Mouse (Mus musculus) midbrain, embryonic 13.5 days (tissue): ENCODE data around the gene Tmem38b. TPM values are rescaled to one million over a fixed set of nuclear protein-coding genes. Genes with fewer than 3 reads are reported as not detected.

ENCODE experiments used
- ATAC-seq: fragments of 200-750 bp; cut with Nextera tagmentation; 2 replicates; pipeline ENCODE4 v1.8.0; 2017; ENCODE audit warnings: mild to moderate bottlenecking, moderate TSS enrichment, moderate library complexity
- H3K27ac ChIP-seq: fragments of 300-500 bp; sonication (generic); 2 replicates; pipeline ENCODE4 v1.5.1; 2015; ENCODE audit warnings: inconsistent platforms, mild to moderate bottlenecking, moderate library complexity
- H3K27me3 ChIP-seq: fragments of 300-500 bp; sonication (generic); 2 replicates; pipeline ENCODE4 v1.6.1; 2015; ENCODE audit warnings: mild to moderate bottlenecking, inconsistent platforms
- H3K36me3 ChIP-seq: fragments of 300-500 bp; sonication (generic); 2 replicates; pipeline ENCODE4 v1.6.1; 2015; ENCODE audit warnings: mild to moderate bottlenecking, inconsistent platforms
- H3K4me1 ChIP-seq: fragments of 300-500 bp; sonication (generic); replicated peaks from 2 replicates; pipeline ENCODE4 v1.6.1; 2015; ENCODE audit warnings: inconsistent platforms
- H3K4me2 ChIP-seq: fragments of 300-500 bp; sonication (generic); replicated peaks from 2 replicates; pipeline ENCODE4 v1.6.1; 2015; ENCODE audit warnings: moderate library complexity, mild to moderate bottlenecking, inconsistent platforms
- H3K4me3 ChIP-seq: fragments of 300-500 bp; sonication (generic); replicated peaks from 2 replicates; pipeline ENCODE4 v1.5.1; 2015; ENCODE audit warnings: mild to moderate bottlenecking, inconsistent platforms
- H3K9ac ChIP-seq: fragments of 300-500 bp; sonication (generic); replicated peaks from 2 replicates; pipeline ENCODE4 v1.6.1; 2015; ENCODE audit warnings: mild to moderate bottlenecking, inconsistent platforms
- H3K9me3 ChIP-seq: fragments of 300-500 bp; sonication (generic); 2 replicates; pipeline ENCODE4 v1.6.1; 2016; ENCODE audit warnings: mild to moderate bottlenecking, inconsistent platforms
- WGBS: fragments of 180-500 bp; shearing (Covaris S2); methylation state at CpG from one replicate; pipeline ENCODE4 v1.1.7; 2015; 5-methylcytosine and 5-hydroxymethylcytosine counted together
- polyA plus RNA-seq: library from polyadenylated mRNA; unstranded; fragments of >200 nt; fragmentation: Nextera tagmentation; extraction: Ambion mirVana; gene quantifications from 2 replicates; pipeline ENCODE4 v1.2.1, GENCODE M21; 2015

Tmem38b gene
- 11.1 TPM in 2 replicates for polyA plus RNA-seq

DNA sequence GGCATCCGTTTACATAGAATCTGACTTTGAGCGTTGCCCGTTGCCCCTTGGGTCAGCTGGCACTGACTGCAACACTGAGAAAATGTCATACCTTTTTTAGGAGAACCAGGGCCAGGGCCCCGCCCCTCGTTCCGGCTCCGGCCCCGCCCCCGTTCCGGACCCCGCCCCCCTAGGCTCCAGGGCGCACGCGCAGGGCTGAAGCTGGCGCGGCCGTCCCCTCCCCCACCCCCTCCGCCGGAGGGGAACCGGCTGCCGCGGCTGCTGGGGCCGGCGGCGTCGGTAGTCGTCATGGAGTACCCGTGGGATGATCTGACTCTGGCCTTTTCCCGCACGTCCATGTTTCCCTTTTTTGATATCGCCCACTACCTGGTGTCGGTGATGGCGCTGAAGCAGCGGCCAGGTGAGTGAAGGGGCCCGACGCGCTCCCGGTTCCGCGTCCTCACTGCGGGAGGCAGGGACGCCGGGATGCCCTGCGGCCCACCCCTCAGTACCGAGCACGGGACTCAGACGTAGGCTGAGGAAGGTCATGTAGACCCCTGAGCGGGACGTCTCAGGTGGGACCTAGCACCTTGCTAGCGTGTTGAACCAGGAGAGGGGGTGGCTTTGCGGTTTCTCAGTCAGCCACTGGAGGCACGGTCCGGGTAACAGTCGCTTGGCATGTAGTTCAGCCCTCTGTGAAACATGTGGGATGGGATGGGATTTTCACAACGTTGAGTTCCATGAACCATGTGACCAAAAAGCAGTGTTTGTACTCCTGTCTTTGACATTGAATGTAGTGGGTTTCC is at the start of gene Tmem38b:
Gene Tmem38b, plus strand, starts transcription at position 225 of the 785 bp plus-strand sequence.
- Histone ChIP-seq H3K27ac (peak within 1 kb of the TSS; percentile 77), H3K4me1 (peaks cover 16% of the 10 kb centered on the region), H3K9me3 (no peaks in the 10 kb centered on the region), H3K9ac (peak within 1 kb of the TSS; percentile 91), H3K4me3 (peak within 1 kb of the TSS; percentile 92), H3K27me3 (no peaks in the 10 kb centered on the region), H3K36me3 (no peaks in the 10 kb centered on the region), H3K4me2 (peak within 1 kb of the TSS; percentile 67)
- WGBS, result under 1% methylated on average over 55 of the region's 55 CpGs
- peak; percentile 96 for ATAC-seq

DNA sequence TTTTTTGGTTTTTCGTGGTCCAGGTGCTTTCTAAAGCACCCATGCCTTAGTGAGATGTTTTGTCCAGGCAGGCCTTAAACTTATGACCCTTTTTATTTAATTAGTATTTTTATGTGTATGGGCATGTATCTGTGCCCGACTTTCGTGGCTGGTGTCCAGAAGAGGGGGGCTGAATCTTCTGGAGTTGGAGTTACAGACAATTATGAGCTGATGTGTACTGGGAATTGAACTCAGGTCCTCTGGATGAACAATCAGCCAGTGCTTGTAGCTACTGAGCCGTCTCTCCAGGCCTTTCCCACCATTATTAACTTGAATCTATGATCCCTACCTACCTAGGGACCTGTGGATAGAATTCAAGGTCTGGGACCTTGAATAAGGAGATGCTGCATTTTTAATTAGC is 44.4 kb upstream of the Tmem38b start:
- Histone ChIP-seq H3K36me3 (no peaks in the 10 kb centered on the region), H3K27me3 (peaks cover 23% of the 10 kb centered on the region), H3K4me1 (peaks cover 33% of the 10 kb centered on the region), H3K9me3 (no peaks in the 10 kb centered on the region), H3K4me2 (peak overlapping the region; percentile 42), H3K27ac (no peak overlapping the region), H3K4me3 (peak overlapping the region; percentile 34), H3K9ac (no peak overlapping the region)
- WGBS, result 23% methylated on average over 4 of the region's 4 CpGs
- no peak for ATAC-seq

DNA sequence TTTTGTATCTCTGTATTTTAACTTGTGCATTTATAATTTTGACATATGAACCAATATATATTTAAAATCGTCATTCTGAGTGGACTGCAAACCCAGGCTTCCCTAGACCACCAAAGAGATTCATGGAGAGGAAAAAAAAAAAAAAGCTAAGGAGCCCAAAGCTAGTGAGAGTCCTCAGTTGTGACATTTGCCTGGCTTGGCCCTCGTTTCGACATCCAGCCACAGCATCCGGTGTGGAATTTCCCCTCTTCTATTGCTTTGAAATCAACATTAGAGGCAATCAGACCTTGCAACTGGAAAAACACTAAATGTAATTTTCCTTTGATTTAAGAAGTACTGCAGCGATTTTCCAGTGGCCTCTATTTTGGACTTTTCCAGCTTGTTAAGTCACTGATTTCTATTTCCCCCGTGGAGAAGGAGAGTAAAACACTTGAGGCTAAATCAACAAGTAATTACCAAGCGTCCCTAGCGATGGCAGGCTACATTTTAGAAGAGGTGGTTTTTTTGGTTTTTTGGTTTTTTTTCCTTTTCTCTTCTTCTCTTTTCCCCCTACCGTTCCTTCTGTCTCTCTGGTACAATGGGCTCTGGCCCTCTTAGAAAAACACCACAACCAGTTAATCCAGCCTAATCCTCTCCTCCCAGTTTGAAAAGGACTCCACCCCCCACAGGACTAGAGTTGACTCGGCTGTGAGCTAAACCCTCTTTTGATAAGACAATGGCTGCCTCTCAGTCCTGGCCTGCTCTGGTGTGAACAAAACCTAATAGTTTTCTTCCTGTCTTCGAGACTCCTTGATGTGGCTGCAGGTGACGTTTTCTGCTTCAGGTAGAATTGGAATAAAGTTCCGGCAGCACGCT is 43.4 kb upstream of the Tmem38b start:
- WGBS, result 5% methylated on average over 14 of the region's 14 CpGs
- Histone ChIP-seq H3K4me3 (peak overlapping the region; percentile 34), H3K27me3 (peaks cover 13% of the 10 kb centered on the region), H3K36me3 (no peaks in the 10 kb centered on the region), H3K9ac (no peak overlapping the region), H3K4me2 (peak overlapping the region; percentile 25), H3K4me1 (peaks cover 38% of the 10 kb centered on the region), H3K9me3 (no peaks in the 10 kb centered on the region), H3K27ac (peak overlapping the region; percentile 49)
- ATAC-seq, result 0 out of 2 replicates have a peak, but pooled peaks have one; percentile 43

DNA sequence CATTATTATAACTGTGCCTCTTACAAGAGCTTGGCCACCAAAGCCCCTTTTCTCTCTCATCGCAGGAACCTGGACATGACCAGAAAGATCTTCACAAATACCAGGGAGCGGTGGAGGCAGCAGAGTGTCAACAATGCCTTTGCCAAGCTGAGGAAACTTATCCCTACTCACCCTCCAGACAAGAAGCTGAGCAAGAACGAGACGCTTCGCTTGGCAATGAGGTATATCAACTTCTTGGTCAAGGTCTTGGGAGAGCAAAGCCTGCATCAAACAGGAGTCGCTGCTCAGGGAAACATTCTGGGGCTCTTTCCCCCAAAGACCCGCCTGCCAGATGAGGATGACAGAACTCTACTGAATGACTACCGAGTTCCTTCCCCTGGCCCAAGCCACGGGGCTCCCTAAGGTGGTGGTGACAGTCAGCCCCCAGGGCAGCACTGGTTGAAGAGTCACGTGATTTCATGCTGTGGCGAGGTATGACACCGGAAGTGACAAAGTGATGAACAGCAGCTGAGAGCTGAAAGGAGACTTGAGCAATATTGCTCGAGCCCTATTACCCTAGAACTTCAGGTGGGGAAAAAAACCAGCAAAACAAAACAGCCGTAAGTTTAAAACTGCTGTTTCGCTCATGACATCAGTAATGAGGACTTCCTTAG is 40.0 kb upstream of the Tmem38b start:
- Histone ChIP-seq H3K27me3 (no peaks in the 10 kb centered on the region), H3K9ac (no peak overlapping the region), H3K4me3 (no peak overlapping the region), H3K9me3 (no peaks in the 10 kb centered on the region), H3K27ac (no peak overlapping the region), H3K36me3 (no peaks in the 10 kb centered on the region), H3K4me1 (peaks cover 24% of the 10 kb centered on the region), H3K4me2 (peak overlapping the region; percentile 15)
- ATAC-seq, result no peak
- 79% methylated on average over 15 of the region's 15 CpGs for WGBS

DNA sequence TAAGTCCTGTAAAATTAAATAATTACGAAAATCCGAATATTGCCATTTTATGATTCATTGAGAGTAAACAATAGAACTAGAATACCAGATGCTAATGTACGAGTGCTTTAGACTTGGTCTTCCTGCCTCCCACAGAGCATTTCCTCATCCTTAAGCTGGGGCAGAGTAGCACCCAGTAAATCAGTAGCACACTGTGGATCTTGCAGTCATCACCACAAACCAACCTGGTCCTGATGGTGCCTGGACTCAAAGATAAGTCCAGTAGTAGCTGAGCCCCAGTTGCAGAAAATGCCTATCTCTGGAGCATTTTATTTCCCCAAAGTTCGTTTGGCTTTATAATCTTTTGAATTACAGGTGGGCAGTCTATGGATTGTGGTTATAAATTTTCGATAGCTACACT is 39.0 kb upstream of the Tmem38b start:
- ATAC-seq, result no peak
- peak overlapping the region; percentile 7; the same call in 1 of the 2 replicates for H3K4me2 ChIP-seq
- no peaks in the 10 kb centered on the region for H3K9me3 ChIP-seq
- no peaks in the 10 kb centered on the region for H3K27me3 ChIP-seq
- no peak overlapping the region for H3K27ac ChIP-seq
- H3K36me3 ChIP-seq, result no peaks in the 10 kb centered on the region
- peaks cover 24% of the 10 kb centered on the region for H3K4me1 ChIP-seq
- H3K4me3 ChIP-seq, result no peak overlapping the region
- H3K9ac ChIP-seq, result no peak overlapping the region
- 71% methylated on average over 5 of the region's 5 CpGs for WGBS

DNA sequence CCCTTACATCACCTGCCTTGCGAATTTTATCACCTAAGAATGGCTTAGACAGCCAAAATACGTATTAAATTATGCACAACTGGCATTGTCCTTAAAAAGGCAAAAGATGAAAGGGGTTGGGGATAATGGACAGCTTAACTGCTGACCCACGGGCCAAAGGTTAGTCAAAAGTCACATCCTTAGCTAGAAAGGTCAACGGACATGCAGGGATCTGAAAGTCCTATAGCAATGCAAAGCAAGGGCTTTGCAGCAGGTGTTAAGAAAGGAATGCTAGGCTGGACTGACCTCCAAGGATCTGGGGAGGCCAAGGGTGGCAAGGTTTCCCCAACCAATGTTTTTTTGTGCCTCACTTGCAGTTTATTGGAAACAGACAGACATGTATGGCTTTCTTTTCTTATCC is 36.5 kb upstream of the Tmem38b start:
- Histone ChIP-seq H3K4me3 (no peak overlapping the region), H3K27me3 (no peaks in the 10 kb centered on the region), H3K4me1 (peaks cover 16% of the 10 kb centered on the region), H3K27ac (no peak overlapping the region), H3K9ac (no peak overlapping the region), H3K36me3 (no peaks in the 10 kb centered on the region), H3K4me2 (no peak overlapping the region), H3K9me3 (no peaks in the 10 kb centered on the region)
- no peak for ATAC-seq
- 6% methylated on average over 4 of the region's 4 CpGs for WGBS

DNA sequence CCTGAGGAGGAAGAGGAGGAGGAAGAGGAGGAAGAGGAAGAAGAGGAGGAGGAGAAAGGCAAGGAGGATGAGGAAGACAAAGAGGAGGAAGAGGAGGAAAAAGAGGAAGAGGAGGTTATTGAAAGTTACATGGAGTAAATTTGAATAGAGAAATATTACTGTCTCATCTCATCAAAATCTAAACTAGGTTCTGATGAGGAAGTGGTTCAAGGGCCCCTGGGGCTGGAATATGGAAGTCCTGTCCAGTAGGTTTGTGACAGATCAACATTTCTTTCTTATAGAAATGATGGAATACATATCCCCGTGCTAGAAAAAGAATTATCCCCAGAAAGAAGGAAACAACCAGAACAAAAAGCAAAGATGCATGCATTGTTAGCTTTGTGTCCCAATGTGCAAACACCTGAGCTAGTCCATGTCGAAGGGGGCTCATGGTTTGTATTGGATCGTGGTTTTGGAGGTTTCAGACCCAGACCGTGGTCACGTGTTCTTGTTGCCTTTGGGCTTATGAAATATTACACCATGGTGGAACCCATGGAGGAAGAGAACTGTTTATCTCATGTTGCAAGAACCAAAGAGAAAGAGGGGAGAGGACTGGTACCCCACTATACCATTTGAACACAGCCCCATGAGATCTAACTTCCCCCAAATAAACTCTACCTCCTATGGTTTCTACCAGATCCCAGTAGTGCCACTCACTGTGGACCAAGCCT is 31.4 kb upstream of the Tmem38b start:
- WGBS, result 94% methylated on average over 5 of the region's 5 CpGs
- H3K9ac ChIP-seq, result no peak overlapping the region
- no peak overlapping the region for H3K27ac ChIP-seq
- peaks cover 35% of the 10 kb centered on the region for H3K4me1 ChIP-seq
- no peak overlapping the region for H3K4me2 ChIP-seq
- H3K9me3 ChIP-seq, result no peaks in the 10 kb centered on the region
- no peaks in the 10 kb centered on the region for H3K27me3 ChIP-seq
- no peaks in the 10 kb centered on the region for H3K36me3 ChIP-seq
- H3K4me3 ChIP-seq, result no peak overlapping the region
- ATAC-seq, result no peak

DNA sequence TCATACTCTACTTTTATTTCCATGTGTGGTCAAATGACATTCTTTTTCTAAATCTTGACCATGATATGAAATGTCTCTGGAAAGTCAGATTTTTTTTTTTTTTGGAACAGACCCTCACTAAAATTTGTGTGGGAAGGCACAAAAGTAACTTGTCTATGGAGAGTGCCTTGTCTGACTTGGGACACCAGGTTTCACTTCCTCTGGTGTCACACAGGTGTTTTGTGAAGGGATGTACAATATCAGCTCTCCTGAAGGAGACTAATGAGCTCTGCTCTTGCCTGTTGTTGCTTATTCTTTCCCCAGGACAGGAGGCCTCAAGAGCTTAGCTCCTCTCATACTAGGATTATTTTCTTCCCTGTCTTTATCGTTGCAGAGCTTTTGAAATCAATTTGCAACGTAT is 30.8 kb upstream of the Tmem38b start:
- ATAC-seq, result no peak
- no peaks in the 10 kb centered on the region for H3K9me3 ChIP-seq
- H3K4me2 ChIP-seq, result no peak overlapping the region
- H3K4me3 ChIP-seq, result no peak overlapping the region
- 13% methylated on average over 2 of the region's 2 CpGs for WGBS
- H3K9ac ChIP-seq, result no peak overlapping the region
- H3K27me3 ChIP-seq, result no peaks in the 10 kb centered on the region
- H3K27ac ChIP-seq, result peak overlapping the region; percentile 81; the same call in 1 of the 2 replicates
- no peaks in the 10 kb centered on the region for H3K36me3 ChIP-seq
- H3K4me1 ChIP-seq, result peaks cover 41% of the 10 kb centered on the region

DNA sequence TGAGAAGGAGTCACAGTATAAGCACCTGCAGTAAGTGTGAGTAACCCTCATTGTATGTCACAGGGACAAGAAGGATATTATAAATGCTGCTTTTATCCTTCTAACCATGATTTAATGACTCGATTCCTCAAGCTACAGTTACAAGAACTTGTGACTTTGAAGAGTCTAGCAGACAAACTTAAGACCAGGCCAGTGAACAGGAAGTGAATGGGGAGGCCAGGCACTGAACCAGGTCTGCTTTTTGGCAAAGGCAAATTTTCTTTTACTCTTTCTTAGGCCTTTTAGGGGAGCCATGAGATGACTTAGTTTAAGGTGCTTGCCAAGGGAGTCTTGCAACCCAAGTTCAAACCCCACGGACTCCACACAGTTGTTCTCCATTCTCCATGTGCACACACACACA is 30.1 kb upstream of the Tmem38b start:
- H3K27ac ChIP-seq, result peak overlapping the region; percentile 81
- H3K27me3 ChIP-seq, result no peaks in the 10 kb centered on the region
- no peak overlapping the region for H3K9ac ChIP-seq
- peaks cover 41% of the 10 kb centered on the region for H3K4me1 ChIP-seq
- ATAC-seq, result no peak
- 91% methylated on average over 2 of the region's 2 CpGs for WGBS
- H3K4me2 ChIP-seq, result no peak overlapping the region
- H3K9me3 ChIP-seq, result no peaks in the 10 kb centered on the region
- H3K4me3 ChIP-seq, result no peak overlapping the region
- no peaks in the 10 kb centered on the region for H3K36me3 ChIP-seq

DNA sequence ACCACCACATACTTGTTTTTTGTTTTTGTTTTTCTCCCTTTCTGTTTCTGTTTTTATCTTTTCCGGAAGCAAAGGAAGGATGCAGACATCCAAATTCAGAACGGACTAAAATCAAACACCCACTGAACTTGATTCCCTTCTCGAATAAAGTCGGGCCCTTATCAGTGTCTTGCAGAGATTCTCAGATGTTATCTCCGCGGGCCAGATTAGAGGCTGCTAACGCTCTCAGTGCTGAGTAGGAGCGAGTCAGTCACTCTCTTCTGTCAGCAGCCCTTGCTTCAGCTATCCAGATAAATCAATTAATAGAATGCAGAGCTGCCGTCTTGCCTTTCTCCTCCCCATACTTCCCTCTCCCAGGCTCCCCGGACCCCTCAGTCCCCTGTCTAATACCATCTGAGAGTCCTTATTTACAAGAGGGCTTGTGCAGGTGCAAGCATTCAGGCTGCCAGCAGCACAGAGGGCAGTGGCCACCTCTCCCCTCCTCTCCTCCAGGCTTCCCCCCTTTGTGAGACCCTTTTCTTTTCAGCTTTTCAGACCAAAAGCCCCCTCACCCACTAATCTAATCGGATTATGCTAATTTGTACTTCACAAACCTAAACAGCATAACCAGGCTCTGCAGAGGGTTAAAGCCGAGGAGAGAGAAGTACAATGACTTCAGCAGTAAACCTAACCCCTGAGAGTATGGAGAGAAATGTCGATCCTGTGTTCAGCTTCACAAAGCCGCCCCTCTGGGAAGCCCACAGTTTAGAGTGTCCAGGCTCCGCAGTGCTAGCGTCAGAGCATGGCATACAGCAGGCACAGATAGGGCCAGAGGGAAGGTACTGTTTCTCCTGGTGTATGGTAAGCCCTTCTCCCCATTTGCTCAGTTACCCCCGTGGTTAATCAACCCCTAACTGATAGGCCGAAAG is 28.7 kb upstream of the Tmem38b start:
- H3K9ac ChIP-seq, result no peak overlapping the region
- no peaks in the 10 kb centered on the region for H3K9me3 ChIP-seq
- peaks cover 41% of the 10 kb centered on the region for H3K4me1 ChIP-seq
- peak overlapping the region; percentile 41 for H3K4me2 ChIP-seq
- peak overlapping the region; percentile 81 for H3K27ac ChIP-seq
- ATAC-seq, result peak; percentile 98
- H3K36me3 ChIP-seq, result no peaks in the 10 kb centered on the region
- WGBS, result 3% methylated on average over 18 of the region's 18 CpGs
- H3K4me3 ChIP-seq, result 0 out of 2 replicates have a peak overlapping the region, but pooled peaks have one; percentile 8
- no peaks in the 10 kb centered on the region for H3K27me3 ChIP-seq
